Mouse (Mus musculus): ENCODE measurements around the gene Vdr.

The Vdr gene

DNA sequence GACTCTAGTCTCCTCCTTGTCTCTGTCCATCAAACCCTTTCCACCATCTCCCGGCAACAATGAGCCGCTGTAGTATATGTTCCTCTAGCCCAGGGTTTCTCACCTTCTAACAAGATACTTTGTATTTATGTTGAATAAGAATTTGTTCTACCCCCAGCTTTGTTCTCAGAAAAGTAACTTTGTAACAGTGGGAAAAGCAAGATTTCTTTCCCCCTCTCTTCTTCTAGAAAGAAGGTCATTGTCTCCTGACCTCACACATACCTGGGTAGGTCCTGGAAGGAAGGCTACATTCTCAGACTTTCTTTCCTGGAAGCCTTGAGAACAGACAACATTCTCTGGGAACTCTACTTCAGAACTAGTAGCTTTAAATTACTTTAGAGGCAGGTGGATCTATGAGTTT lies at the start of gene Vdr:
Gene Vdr (minus strand): TSS at position 101 of the 400 bp plus-strand sequence.
- CTCF ChIA-PET: no interaction called here

GRCm38 (mm10) chr15:97956416-97956815 lies 46.0 kb upstream of the Vdr start:
- CTCF ChIA-PET: no interaction called here

GRCm38 (mm10) chr15:97955742-97956141 lies 45.3 kb upstream of the Vdr start:
- CTCF ChIA-PET: interaction anchor here (0.6 kb wide), 2 partner anchors 78 to 735 kb away, joined by 5 to 6 read pairs; no protein-coding TSS in a partner anchor

GRCm38 (mm10) chr15:97955286-97955685 lies 44.9 kb upstream of the Vdr start:
- CTCF ChIA-PET: interaction anchor here (0.6 to 0.7 kb wide), 2 partner anchors 52 to 78 kb away, joined by 5 read pairs; no protein-coding TSS in a partner anchor

DNA sequence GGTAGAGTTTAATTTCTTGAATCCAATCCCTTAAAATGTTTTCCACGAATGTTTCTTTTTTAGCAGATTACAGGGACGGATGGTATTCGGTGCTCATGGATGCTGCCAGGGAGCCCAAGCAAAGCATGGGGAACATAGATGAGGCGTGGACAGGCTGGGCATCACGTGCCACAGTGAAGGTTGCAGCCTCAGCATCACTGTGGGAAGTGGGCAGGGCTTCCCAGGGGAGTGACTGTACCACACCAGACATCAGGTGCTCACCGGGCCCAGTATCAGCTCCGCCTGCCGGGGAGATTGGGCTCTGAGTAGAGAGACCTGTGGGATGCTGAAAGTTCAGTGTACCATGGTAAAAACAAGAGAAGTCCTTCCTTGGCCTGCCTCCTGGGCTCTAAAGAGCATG lies 44.2 kb upstream of the Vdr start:
- CTCF ChIA-PET: interaction anchor here (0.7 kb wide), 2 partner anchors 51 to 680 kb away, joined by 5 read pairs; no protein-coding TSS in a partner anchor

- CTCF ChIA-PET: no interaction called here
Observed at GRCm38 (mm10) chr15:97952889-97953189, 42.4 kb upstream of the Vdr start.

GRCm38 (mm10) chr15:97952137-97952888 lies 41.9 kb upstream of the Vdr start:
- CTCF ChIA-PET: no interaction called here

DNA sequence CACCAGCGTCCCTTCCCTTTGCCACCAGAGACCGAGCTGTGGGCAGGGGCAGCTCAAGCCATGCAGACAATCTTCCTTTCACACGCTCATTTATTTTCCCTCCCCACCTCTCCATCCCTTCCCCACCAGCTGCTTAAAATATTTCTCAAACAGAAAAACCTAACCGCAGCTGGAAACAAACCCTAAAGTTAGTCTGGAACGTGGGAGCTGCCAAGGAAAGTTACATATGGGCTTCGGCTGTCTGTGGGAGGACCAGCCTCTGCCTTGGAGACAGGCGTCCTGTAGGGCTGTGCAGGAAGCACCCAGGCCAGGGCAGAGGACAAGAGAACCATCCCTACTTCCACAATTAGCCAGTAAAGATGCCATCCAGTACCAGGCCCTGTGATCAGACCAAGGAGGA lies 39.8 kb upstream of the Vdr start:
- CTCF ChIA-PET: no interaction called here

DNA sequence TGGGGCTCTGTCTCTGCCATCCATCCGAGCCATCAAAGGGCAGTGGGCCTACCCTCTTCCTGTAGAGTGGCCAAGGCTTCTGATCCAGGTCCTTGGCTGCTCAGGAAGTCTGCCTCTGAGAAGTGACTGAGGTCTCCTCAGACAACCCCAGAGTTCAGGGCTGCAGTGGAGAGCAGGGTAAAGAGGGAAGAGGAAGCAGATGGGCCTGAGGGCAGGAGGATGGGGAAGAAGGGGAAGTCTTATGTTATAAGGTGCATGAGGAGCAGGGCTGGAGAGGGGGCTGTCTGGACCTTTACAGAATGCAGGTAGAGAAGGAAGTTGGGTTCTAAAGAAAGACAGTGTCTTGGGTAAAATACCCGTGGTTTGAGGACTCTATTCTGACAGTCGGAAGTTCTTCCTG lies 39.3 kb upstream of the Vdr start:
- CTCF ChIA-PET: no interaction called here

- CTCF ChIA-PET: no interaction called here
Observed at GRCm38 (mm10) chr15:97948720-97949119, 38.3 kb upstream of the Vdr start.

GRCm38 (mm10) chr15:97945656-97946315 lies 35.4 kb upstream of the Vdr start:
- CTCF ChIA-PET: interaction anchor here (0.6 kb wide), 1 partner anchor 924 kb away, joined by 9 read pairs; no protein-coding TSS in a partner anchor

DNA sequence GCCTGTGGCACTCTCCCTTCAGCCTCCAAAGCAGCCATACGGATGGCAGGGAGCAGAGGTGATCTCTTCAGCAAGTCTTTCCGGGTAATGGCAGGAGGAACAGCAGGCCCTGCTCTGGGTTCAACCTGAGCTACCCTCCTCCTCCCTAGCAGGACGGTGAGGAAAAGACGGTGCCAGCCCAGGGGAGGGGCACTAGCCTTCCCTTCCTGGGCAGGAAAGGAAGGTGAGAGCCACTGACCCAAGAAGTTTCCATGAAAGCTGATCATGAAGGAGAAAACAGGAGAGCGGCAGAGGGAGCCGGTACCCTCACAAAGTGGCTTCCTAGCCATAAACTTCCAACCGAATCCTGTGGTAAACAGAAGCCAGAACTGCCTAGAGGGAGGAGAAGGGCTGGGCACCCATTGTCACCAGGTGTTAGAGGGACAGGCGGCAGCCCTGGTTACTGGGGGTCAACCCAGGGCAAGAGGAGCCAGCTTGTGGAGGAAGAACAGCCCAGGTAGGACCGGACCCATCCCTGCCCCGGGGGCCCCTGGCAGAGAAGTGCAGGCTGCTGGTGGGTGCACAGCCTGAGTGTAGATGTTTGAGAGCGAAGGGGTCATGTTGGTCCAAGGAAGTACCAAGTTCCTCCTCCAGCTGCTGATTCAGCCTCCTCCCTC lies 34.6 kb upstream of the Vdr start:
- CTCF ChIA-PET: no interaction called here

DNA sequence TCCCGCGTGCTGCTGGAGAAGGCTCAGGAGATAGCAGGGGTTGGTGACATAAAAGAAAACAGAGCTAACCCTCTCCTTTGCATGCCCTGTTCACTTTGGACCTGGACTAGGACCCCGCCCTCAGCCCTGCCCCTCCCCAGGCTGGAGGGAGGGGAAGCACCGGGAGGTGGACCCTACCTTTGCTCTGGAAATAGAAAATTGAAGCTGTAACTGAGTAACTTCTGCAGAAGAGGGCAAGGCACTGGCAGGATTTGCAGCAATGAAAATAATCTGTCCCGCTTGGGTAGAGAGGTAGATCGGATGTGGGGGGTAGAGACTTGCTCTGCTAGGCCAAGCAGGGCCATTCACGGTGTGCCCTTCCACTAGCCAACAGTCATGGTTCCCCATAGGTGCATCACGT lies 32.9 kb upstream of the Vdr start:
- CTCF ChIA-PET: interaction anchor here (0.7 kb wide), 1 partner anchor 88 kb away, joined by 3 read pairs; no protein-coding TSS in a partner anchor

DNA sequence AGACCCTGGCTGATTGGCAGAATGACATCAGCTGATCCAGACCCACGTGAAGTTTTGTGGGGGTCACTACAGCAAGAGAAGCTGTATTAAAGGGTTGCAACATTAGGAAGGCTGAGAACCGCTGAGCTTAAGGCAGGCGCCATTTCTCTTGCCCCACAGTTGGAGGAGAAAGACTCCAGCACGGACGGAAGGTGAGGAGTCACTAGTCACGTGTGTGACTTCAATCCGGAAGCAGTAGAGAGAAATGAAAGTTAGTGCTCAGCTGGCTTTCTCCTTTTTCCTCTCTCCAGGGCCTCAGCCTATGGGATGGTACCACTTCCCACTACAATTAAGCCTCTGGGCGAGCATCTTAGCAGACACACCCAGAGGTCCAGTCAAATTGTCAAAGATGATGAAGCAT lies 32.1 kb upstream of the Vdr start:
- CTCF ChIA-PET: no interaction called here

DNA sequence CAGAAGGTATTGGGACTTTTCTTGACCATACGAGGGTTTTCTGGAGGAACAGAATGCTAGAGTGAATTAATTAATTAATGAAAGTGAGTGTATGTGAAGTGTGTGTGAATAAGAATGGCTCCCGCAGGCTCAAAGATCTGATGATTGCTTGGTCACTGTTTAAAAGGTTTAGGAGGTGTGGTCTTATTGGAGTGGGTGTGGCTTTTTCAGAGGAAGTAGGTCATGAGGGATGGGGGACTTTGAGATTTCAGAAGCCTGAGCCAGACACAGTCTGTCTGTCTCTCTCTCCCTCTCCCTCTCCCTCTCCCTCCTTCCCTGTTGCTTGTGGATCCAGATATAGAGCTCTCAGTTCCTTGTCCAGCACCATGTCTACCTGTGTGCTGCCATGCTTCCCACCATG lies 30.9 kb upstream of the Vdr start:
- CTCF ChIA-PET: no interaction called here

DNA sequence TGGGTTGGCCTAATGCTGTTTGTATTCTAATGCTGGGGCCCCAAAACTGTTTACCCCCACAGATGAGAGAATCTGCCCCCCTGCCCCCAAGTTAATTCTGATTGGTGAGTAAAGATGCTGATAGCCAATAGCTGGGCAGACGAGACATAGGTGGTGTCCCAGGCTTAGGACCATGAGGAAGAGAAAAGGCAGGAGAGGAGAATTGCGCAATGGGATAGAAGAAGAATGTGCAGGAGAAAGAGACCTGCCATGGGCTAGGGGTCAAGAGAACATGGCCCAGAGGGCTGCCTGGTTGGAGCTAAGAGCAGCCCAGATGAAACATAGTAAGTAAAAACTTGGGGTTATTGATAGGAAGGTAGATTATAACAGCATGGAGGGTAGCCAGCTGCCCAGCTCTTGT lies 29.7 kb upstream of the Vdr start:
- CTCF ChIA-PET: no interaction called here

DNA sequence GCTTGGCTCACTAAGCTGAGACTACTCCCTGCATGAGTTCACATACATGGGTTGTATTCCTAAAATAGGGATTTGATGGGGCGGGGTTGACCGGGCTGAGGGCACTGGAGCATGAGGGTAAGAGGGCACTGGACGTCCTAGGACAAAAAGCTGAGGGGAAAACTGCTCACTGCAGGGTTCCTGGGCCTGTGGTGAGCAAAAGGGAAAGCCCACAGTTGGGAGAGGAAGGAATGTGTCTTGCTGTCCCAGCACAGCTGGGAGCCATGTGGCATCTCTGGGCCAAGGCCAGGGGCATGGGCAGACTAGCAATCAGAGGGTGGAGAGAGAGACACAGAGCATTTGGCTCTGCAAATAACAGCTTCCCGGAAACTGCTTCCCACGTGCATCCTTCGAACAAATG lies 28.1 kb upstream of the Vdr start:
- CTCF ChIA-PET: no interaction called here

GRCm38 (mm10) chr15:97932441-97932840 lies 22.0 kb upstream of the Vdr start:
- CTCF ChIA-PET: no interaction called here

DNA sequence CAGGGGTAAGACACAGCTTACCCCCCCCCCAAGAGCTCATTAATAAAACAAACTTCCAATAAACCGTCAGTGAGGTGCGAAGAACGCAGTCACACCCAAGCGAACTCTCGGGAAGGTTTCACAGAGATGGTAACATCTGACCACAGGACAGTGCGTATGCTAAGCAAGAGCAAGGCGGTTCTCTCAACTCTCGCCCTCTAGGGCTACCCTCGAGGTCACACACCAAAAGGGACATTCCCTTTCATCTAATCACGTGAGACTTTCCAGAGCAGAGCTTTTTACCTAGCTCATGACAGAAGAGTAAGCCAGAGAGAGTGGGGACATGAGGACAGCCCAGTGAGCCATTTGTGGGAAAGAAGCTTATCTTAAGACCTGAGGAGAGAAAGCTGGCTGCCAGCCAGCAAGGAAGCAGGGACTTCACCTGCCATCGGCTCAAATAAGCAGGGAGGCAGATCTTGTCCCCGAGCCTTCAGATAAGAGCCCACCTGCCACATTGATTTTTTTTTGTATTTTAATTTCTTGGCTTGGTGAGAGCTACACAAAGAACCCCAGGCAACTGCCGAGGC lies 18.9 kb upstream of the Vdr start:
- CTCF ChIA-PET: no interaction called here

- CTCF ChIA-PET: no interaction called here
Observed at GRCm38 (mm10) chr15:97927821-97928220, 17.4 kb upstream of the Vdr start.

DNA sequence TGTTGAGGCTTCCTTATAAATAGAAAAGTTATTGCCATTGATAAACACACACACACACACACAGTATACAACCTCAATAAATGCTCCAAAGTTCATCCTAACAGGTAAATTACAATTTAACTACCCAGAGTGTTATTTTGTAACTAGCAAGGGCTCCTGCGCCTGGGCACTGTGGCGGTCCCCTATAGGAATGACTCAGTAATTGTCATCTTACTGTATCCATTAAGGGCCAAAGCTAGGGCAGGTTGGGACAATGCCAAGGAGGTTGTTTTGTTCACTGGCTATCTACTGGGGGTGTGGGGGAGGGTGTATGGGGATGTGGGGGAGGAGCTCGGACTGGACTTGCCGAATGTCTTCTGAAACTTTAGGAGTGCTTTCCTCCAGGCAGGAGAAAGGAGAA lies 16.6 kb upstream of the Vdr start:
- CTCF ChIA-PET: no interaction called here

DNA sequence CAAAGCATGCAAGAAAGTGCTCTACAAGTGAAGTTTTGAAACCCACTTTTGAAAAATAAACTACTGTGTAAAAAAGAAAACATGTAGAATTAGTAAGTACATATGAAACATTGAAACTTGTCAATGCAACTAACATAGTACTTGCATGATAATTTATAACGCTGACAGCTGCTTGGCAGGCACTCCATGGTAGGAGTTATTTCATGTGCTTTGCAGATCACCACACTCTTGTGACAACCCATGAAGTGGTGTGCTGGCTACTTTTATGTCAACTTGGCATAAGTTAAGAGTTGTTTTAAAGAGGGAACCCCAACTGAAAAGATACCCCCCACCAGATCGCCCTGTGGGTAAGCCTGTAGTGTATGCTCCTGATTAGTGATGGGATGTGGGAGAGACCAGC lies 12.0 kb upstream of the Vdr start:
- CTCF ChIA-PET: no interaction called here

- CTCF ChIA-PET: no interaction called here
Observed at GRCm38 (mm10) chr15:97921796-97922195, 11.4 kb upstream of the Vdr start.
